In the genomic region with DNA sequence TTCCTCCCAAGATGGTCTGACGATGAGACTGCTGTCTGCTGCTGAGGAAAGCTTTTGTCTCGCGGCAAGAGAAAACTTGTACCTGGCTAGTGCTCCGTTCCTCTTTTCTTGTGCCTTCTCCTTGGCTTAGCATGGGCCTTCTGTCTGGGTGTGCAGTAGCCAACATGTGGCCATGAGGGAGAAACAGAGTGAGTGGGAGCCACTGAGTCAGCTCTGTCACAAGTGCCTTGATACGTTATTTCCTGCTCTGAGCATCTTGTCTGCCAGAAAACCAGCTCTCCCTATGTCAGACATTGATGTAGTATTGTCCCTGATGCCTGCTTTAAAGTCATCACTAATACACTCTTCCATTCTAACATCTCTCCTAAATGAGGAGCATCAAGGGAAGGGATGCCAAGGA, we compare ENCODE assay signal across 34 mouse cellular contexts. TPM values are rescaled to one million over a fixed set of nuclear protein-coding genes. Genes with fewer than 3 reads are reported as not detected.
A peak's percentile ranks its signal among the peaks of the same experiment; 100 is the strongest.
DNase-seq lines count a peak whose midpoint lies in the region; ATAC-seq lines count a peak whose summit lies in the region.
"Had no signal": no experiment of that assay in that cellular context is flagged by ENCODE, and none has a peak within 500 bp of the region (broad histone marks: within the 10 kb centered on the region; RNA-seq: fewer than 3 reads in every experiment).

No protein-coding gene starts in this region.

- no peak for ATAC-seq in midbrain, embryonic 11.5 days (ENCODE audit: low FRiP score)
- no peak for ATAC-seq in midbrain, embryonic 16.5 days
- ATAC-seq: CD4-positive, CD25-positive, alpha-beta regulatory T cell, adult 4 months; inflammation-experienced regulatory T-cells, adult 6 months had no signal

- no peak overlapping the region for H3K27ac ChIP-seq in midbrain, embryonic 11.5 days (ENCODE audit: low read depth, low read length)
- no peak overlapping the region for H3K27ac ChIP-seq in midbrain, embryonic 16.5 days (ENCODE audit: low read length)
- H3K27ac ChIP-seq: embryonic facial prominence, embryonic 10.5 days; embryonic facial prominence, embryonic 13.5 days; forebrain, embryonic 12.5 days; forebrain, embryonic 15.5 days; heart, embryonic 13.5 days; hindbrain, embryonic 14.5 days; hindbrain, postnatal 0 days had no signal

- H3K4me1 ChIP-seq in midbrain, embryonic 11.5 days (ENCODE audit: control insufficient read depth, insufficient read depth, low read length): no peaks in the 10 kb centered on the region
- no peaks in the 10 kb centered on the region; the same call in 1 of the 2 replicates for H3K4me1 ChIP-seq in midbrain, embryonic 16.5 days (ENCODE audit: control insufficient read depth, insufficient read depth, low read length)
- H3K4me1 ChIP-seq: forebrain, embryonic 12.5 days; forebrain, embryonic 15.5 days; heart, embryonic 13.5 days had no signal

- no peak overlapping the region for H3K9ac ChIP-seq in midbrain, embryonic 11.5 days (ENCODE audit: low read length)
- H3K9ac ChIP-seq in midbrain, embryonic 16.5 days (ENCODE audit: low read depth, low read length): no peak overlapping the region
- H3K9ac ChIP-seq: embryonic facial prominence, embryonic 13.5 days; forebrain, embryonic 12.5 days; forebrain, embryonic 15.5 days; heart, embryonic 13.5 days; hindbrain, embryonic 14.5 days had no signal

- no peaks in the 10 kb centered on the region for H3K27me3 ChIP-seq in midbrain, embryonic 11.5 days (ENCODE audit: control insufficient read depth, insufficient read depth, low read length)
- H3K27me3 ChIP-seq in midbrain, embryonic 16.5 days (ENCODE audit: control insufficient read depth, insufficient read depth, low read depth, low read length): no peaks in the 10 kb centered on the region
- H3K27me3 ChIP-seq: forebrain, embryonic 15.5 days had no signal

- H3K9me3 ChIP-seq in midbrain, embryonic 11.5 days (ENCODE audit: control insufficient read depth, low read length): no peaks in the 10 kb centered on the region
- H3K9me3 ChIP-seq in midbrain, embryonic 16.5 days (replicated peaks; ENCODE audit: control insufficient read depth, low read length, poor library complexity, severe bottlenecking): no peaks in the 10 kb centered on the region
- H3K9me3 ChIP-seq: embryonic facial prominence, embryonic 10.5 days; embryonic facial prominence, embryonic 13.5 days; forebrain, embryonic 12.5 days; forebrain, embryonic 15.5 days; heart, embryonic 13.5 days had no signal

- H3K36me3 ChIP-seq in midbrain, embryonic 11.5 days (ENCODE audit: control insufficient read depth, insufficient read depth, low read length): no peaks in the 10 kb centered on the region
- no peaks in the 10 kb centered on the region for H3K36me3 ChIP-seq in midbrain, embryonic 16.5 days (ENCODE audit: control insufficient read depth, insufficient read depth, low read length)
- H3K36me3 ChIP-seq: embryonic facial prominence, embryonic 10.5 days; embryonic facial prominence, embryonic 13.5 days; forebrain, embryonic 12.5 days; forebrain, embryonic 15.5 days; heart, embryonic 13.5 days had no signal

- H3K4me3 ChIP-seq in midbrain, embryonic 11.5 days (ENCODE audit: low read depth, low read length): no peak overlapping the region
- H3K4me3 ChIP-seq in midbrain, embryonic 16.5 days (ENCODE audit: low read depth, low read length): no peak overlapping the region
- H3K4me3 ChIP-seq: embryonic facial prominence, embryonic 10.5 days; embryonic facial prominence, embryonic 13.5 days; erythroblast, embryonic 14.5 days; forebrain, embryonic 12.5 days; forebrain, embryonic 15.5 days; heart, embryonic 13.5 days had no signal

- H3K4me2 ChIP-seq in midbrain, embryonic 11.5 days: no peak overlapping the region
- no peak overlapping the region for H3K4me2 ChIP-seq in midbrain, embryonic 16.5 days (ENCODE audit: low read length)

- 90% methylated on average over 5 of the region's 5 CpGs for WGBS in midbrain, embryonic 11.5 days
- 79% methylated on average over 5 of the region's 5 CpGs for WGBS in midbrain, embryonic 16.5 days

- DNase-seq in frontal cortex, postnatal 36 days (ENCODE audit: low spot score in 2 of 2): peak; percentile 31 to 41
- DNase-seq in frontal cortex, postnatal 25 days (ENCODE audit: low spot score in 2 of 2): no peak
- peak; percentile 75 for DNase-seq in midbrain, embryonic 11.5 days (ENCODE audit: low spot score, missing footprints)
- peak; percentile 32 for DNase-seq in right cerebral cortex, postnatal 25 days
- no peak for DNase-seq in right cerebral cortex, postnatal 14 days
- DNase-seq in B cell, adult 2 months: no peak
- DNase-seq: adrenal gland, adult 2 months; adrenal gland, postnatal 14 days; cerebellum, adult 11-12 months; cerebellum, adult 8-10 months; cerebellum, postnatal 10 days; cerebellum, postnatal 36 days; embryo, embryonic 11 days; gastrocnemius, postnatal 10 days; gastrocnemius, postnatal 36 days; heart, adult 18-20 months; heart, postnatal 14 days; heart, postnatal 4 days had no signal

RNA-seq across cellular contexts. Expression of gene Mepe, which starts 13.9 kb away (rescaled TPM):
- polyA plus RNA-seq in midbrain, embryonic 11.5 days (2014; fragmentation: Nextera tagmentation; extraction: Ambion mirVana): not detected in 2 replicates
- not detected in 2 replicates for polyA plus RNA-seq in midbrain, embryonic 16.5 days (2015; fragmentation: Nextera tagmentation; extraction: Ambion mirVana)
- polyA plus RNA-seq: adrenal gland, adult 2 months; brain, embryonic 14.5 days; C2C12; CD4-positive, CD25-positive, alpha-beta regulatory T cell, adult 4 months; cortical plate, adult 2 months; embryonic facial prominence, embryonic 10.5 days; embryonic facial prominence, embryonic 13.5 days; erythroblast, embryonic 14.5 days; forebrain, embryonic 12.5 days; forebrain, embryonic 15.5 days; heart, embryonic 13.5 days; heart, embryonic 16.5 days; hindbrain, embryonic 11.5 days; hindbrain, embryonic 14.5 days; hindbrain, postnatal 0 days; inflammation-experienced regulatory T-cells, adult 6 months had no signal

RNA-seq across cellular contexts. Expression of gene Ibsp, which starts 40.0 kb away (rescaled TPM):
- polyA plus RNA-seq in midbrain, embryonic 11.5 days (2014; fragmentation: Nextera tagmentation; extraction: Ambion mirVana): not detected in 2 replicates
- 1.0 and 9.2 TPM in 2 replicates for polyA plus RNA-seq in midbrain, embryonic 16.5 days (2015; fragmentation: Nextera tagmentation; extraction: Ambion mirVana)
- polyA plus RNA-seq: adrenal gland, adult 2 months; C2C12; CD4-positive, CD25-positive, alpha-beta regulatory T cell, adult 4 months; erythroblast, embryonic 14.5 days; forebrain, embryonic 12.5 days; hindbrain, embryonic 14.5 days; inflammation-experienced regulatory T-cells, adult 6 months had no signal

Comparison
In these comparisons a context has a peak if more than half of its experiments do, and no peak if none do; other contexts are left out.
1. DNase-seq: peak in frontal cortex, postnatal 36 days (2 of 2), midbrain, embryonic 11.5 days (single experiment) and right cerebral cortex, postnatal 25 days (single experiment); none in frontal cortex, postnatal 25 days (0 of 2), right cerebral cortex, postnatal 14 days (single experiment) and B cell, adult 2 months (0 of 2).